Mouse (Mus musculus): ENCODE measurements at regions not wholly inside any gene's neighbourhood (a gene's known extent, or its start where the extent isn't known, plus 50 kb on each side); places are given as distances from the start of the nearest gene placed in this dataset.

DNA sequence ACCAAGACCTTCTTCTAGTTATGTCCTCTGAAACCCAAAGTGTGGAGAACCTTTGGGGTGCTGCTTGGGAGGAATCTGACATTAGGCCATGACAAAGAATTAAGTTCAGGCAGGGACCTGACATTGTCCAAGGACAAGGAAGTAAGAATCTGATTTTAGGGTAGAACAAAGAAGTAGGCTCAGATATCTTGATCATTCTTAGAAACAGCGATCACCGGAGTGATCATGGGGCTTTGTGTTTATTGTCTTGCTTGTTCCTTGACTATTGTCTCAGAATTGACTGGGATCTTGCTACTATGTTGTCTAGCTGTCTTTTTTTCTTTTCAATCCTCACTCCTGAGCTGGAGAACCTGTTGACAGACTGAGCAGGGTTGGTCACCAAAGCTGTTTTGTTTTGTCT, 327.9 kb downstream of the Rwdd3 start:
- TF ChIP-seq CTCF (conservative IDR thresholded peaks at IDR 0.05 in 1 of 2, IDR thresholded peaks at IDR 0.05 in 1 of 2; ENCODE audit: low read depth in 2 of 2, low read length in 2 of 2), result no peak
- TF ChIP-seq GABPA (IDR thresholded peaks at IDR 0.05; ENCODE audit: insufficient replicate concordance, low read depth, low read length), result no peak
- TF ChIP-seq POLR2A (IDR thresholded peaks at IDR 0.05; ENCODE audit: low read depth, low read length), result no peak
- no peak for TF ChIP-seq MAFK (IDR thresholded peaks at IDR 0.05; ENCODE audit: insufficient replicate concordance, low read length)
- no peak for TF ChIP-seq JUND (conservative IDR thresholded peaks at IDR 0.05; ENCODE audit: low read depth, low read length)
- TF ChIP-seq EP300 (IDR thresholded peaks at IDR 0.05; ENCODE audit: low read length), result no peak
- TF ChIP-seq ETS1 (conservative IDR thresholded peaks at IDR 0.05; ENCODE audit: low read depth, low read length), result no peak
- no peak for TF ChIP-seq IRF4 (IDR thresholded peaks at IDR 0.05; ENCODE audit: low read depth, low read length)
- TF ChIP-seq E2F4 (IDR thresholded peaks at IDR 0.05; ENCODE audit: insufficient replicate concordance, low read depth, low read length), result no peak
- TF ChIP-seq KAT2A (IDR thresholded peaks at IDR 0.05; ENCODE audit: insufficient replicate concordance, low read length), result no peak
- TF ChIP-seq RAD21 (IDR thresholded peaks at IDR 0.05; ENCODE audit: low read depth, low read length), result no peak
